Mouse (Mus musculus): ENCODE data around the gene Scarf1. TPM values are rescaled to one million over a fixed set of nuclear protein-coding genes. Genes with fewer than 3 reads are reported as not detected.

Gene Scarf1
- polyA plus RNA-seq (2015; fragmentation: Nextera tagmentation; extraction: Ambion mirVana) = 5.7 TPM in 2 replicates

DNA sequence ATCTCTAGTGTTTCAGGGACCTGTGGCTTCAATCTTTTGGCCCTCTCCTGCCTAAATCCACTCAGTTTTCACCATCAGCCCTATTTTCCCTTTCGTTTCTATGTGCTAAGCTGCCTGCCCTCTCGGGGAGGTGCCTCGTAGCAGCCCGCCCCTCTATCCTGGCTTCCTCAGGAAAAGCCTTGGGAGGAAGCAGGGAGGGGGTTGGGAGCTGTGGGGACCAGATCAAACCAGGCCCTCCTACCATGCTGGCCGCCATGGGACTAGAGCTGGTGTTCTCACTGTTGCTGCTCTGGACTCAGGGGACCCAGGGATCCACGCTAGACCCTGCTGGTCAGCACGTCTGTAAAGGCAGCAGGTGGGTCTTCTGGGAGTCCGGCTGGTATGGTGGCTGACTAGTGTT, at the start of gene Scarf1:
TSS of gene Scarf1 (plus strand) at position 205 of the 400 bp plus-strand sequence.
- H3K9ac ChIP-seq = no peak within 1 kb of the TSS
- peaks cover 8% of the 10 kb centered on the region; the same call in 1 of the 2 replicates for H3K36me3 ChIP-seq
- H3K27ac ChIP-seq = no peak within 1 kb of the TSS
- H3K4me2 ChIP-seq (replicated peaks) = peak within 1 kb of the TSS; percentile 11; the same call in 1 of the 2 replicates
- ATAC-seq = no peak
- H3K4me1 ChIP-seq (replicated peaks) = peaks cover 26% of the 10 kb centered on the region
- 55% methylated on average over 8 of the region's 8 CpGs for WGBS
- no peaks in the 10 kb centered on the region for H3K9me3 ChIP-seq
- H3K27me3 ChIP-seq (replicated peaks) = no peaks in the 10 kb centered on the region
- no peak within 1 kb of the TSS for H3K4me3 ChIP-seq (replicated peaks)

DNA sequence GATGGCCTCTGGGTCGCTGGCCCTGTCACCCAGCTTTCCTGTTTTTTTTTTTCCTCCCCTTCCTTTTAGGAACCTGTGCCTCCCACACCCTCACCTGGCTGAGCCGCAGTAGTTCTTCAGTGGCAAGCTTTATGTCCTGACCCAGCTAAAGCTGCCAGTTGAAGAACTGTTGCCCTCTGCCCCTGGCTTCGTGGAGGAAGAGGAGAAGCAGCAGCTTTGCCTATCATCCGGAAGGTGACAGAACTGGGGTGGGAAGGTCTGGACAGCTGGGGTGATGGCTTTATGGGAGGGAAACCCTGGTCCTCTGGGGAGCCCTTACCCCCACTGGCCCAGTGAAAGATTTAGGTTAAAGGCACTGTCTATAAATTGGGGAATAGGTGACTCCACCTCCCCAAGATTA, 49.7 kb upstream of the Scarf1 start:
- no peak overlapping the region for H3K9ac ChIP-seq
- no peak overlapping the region for H3K4me3 ChIP-seq (replicated peaks)

DNA sequence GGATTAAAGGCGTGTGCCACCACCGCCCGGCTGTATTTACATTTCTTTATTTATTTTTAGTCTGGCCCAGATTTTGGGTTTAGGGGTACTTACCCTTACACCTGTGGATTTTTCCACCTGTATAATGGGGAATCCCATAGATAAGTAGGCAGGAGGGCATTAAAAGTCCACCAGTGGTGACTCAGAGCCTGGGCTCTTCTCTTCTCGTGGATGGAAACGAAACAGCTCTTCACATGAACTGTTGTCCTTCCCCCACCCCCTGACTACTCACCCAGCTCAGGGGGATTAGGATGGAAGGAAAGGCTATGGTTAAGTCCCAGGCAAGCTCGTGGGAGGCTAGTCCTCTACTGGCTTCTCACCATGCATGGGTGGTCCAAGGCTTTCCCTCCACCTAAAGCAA, 48.9 kb upstream of the Scarf1 start:
- H3K9ac ChIP-seq = no peak overlapping the region
- no peak overlapping the region for H3K4me3 ChIP-seq (replicated peaks)
- H3K27ac ChIP-seq = no peak overlapping the region
- peaks cover 40% of the 10 kb centered on the region for H3K4me1 ChIP-seq (replicated peaks)
- H3K4me2 ChIP-seq (replicated peaks) = no peak overlapping the region
- H3K36me3 ChIP-seq = peaks cover 6% of the 10 kb centered on the region; the same call in 1 of the 2 replicates
- no peaks in the 10 kb centered on the region for H3K27me3 ChIP-seq (replicated peaks)
- no peaks in the 10 kb centered on the region for H3K9me3 ChIP-seq
- 83% methylated on average over 6 of the region's 6 CpGs for WGBS
- ATAC-seq = no peak

More for the DNA sequence above, 49.7 kb upstream of the Scarf1 start:
- Histone ChIP-seq H3K27me3 (replicated peaks) (no peaks in the 10 kb centered on the region), H3K9me3 (no peaks in the 10 kb centered on the region), H3K36me3 (peaks cover 6% of the 10 kb centered on the region; the same call in 1 of the 2 replicates), H3K4me2 (replicated peaks) (peak overlapping the region; percentile 91), H3K4me1 (replicated peaks) (peaks cover 41% of the 10 kb centered on the region), H3K27ac (peak overlapping the region; percentile 41; the same call in 1 of the 2 replicates)
- WGBS = 57% methylated on average over 4 of the region's 4 CpGs
- ATAC-seq = no peak

DNA sequence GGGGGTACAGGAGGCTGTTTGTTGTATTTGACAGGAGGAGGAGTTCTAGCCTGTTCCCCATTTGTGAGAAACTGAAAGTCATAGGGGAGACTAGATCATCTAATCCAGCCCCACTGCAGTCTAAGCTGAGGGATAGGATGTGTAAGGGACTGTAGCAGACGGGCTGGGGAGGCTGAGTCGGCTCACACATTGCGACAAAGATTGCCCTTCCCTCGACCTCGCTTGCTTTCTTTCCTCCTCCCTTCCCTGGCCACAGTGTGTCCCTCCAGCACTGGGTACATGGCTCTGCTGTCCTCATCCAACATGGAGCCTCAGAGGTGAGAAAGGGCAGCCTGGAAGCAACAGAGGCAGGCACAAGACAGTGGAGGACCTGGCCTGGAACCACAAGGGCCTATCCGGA, 48.3 kb upstream of the Scarf1 start:
- Histone ChIP-seq H3K36me3 (peaks cover 6% of the 10 kb centered on the region; the same call in 1 of the 2 replicates), H3K27me3 (replicated peaks) (no peaks in the 10 kb centered on the region), H3K27ac (no peak overlapping the region), H3K4me3 (replicated peaks) (no peak overlapping the region), H3K4me2 (replicated peaks) (no peak overlapping the region), H3K9me3 (no peaks in the 10 kb centered on the region), H3K9ac (no peak overlapping the region), H3K4me1 (replicated peaks) (peaks cover 34% of the 10 kb centered on the region)
- ATAC-seq = no peak
- 88% methylated on average over 6 of the region's 6 CpGs for WGBS

DNA sequence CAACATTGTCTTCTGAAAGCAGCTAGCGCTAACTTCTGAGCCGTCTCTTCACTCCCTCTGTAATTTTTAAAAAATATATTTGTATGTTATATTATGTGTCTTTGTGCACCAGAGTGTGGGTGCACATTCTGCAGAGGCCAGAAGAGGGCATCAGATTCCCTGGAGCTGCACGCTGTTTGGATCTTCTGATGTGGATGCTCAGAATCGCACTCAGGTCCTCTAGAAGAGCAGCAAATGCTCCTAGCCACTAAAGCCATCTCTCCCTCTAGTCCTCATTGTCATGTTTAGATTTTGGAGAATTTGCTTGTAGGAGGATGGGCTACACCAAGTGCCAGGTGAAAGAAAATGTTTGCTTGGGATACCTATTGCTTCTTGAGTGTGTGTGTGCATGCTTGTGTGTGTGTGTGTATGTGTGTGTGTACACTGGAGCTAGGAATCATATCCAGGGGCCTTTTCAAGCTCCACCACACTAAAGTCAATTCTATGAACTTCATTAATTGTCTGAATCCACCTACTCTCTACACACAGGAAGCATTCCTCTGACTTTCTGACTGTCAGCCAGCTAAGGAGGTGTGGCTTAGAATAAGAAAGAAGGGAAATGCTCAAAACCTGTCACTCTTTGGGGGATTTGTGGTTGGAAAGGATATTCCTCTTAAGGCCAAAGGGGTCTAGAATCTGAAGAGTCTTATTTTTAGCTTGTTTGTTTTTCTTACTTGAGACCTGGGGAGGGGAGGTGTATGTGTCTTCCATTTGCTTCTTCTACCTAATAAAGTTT, 46.4 kb upstream of the Scarf1 start:
- H3K27me3 ChIP-seq (replicated peaks) = no peaks in the 10 kb centered on the region
- no peaks in the 10 kb centered on the region for H3K9me3 ChIP-seq
- no peak for ATAC-seq
- no peak overlapping the region for H3K9ac ChIP-seq
- H3K4me3 ChIP-seq (replicated peaks) = no peak overlapping the region
- peaks cover 6% of the 10 kb centered on the region; the same call in 1 of the 2 replicates for H3K36me3 ChIP-seq
- peaks cover 31% of the 10 kb centered on the region for H3K4me1 ChIP-seq (replicated peaks)
- 97% methylated on average over 4 of the region's 4 CpGs for WGBS
- no peak overlapping the region for H3K4me2 ChIP-seq (replicated peaks)
- no peak overlapping the region for H3K27ac ChIP-seq

DNA sequence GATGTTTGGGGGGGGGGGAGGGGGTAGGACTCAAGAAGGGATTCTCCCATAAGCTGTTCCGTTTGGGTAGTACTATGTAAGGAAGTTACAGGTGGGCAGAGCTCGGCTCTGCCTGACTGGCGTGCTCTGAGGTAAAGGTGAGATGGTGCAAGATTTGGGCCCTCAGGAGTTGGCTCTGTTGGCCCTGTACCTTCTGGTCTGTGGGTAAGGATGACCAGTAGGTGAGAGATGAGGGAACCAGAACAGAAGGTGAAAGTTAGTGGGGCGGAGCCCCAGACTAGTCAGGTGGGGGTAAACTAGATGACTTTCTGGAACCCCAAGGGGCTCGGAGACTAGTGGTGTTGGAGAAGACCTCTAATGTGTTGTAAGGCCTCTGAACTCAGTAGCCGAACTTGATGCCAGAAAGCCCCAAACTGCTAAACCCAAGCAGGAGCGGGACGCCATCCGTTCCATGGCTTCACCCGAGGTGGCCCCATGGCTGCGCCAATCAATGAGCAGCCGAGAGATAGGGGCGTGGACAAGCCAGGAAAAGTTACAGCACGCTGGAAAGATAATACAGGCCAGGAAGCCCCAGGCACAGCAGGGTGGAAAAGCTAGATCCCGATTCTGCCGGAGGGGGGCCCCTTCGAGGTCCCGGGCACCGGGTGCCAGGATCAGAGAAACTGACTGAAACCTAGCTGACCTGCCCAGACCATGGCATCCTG, 45.7 kb upstream of the Scarf1 start:
- peak overlapping the region; percentile 91 for H3K4me2 ChIP-seq (replicated peaks)
- H3K9me3 ChIP-seq = no peaks in the 10 kb centered on the region
- peaks cover 6% of the 10 kb centered on the region; the same call in 1 of the 2 replicates for H3K36me3 ChIP-seq
- peaks cover 23% of the 10 kb centered on the region for H3K4me1 ChIP-seq (replicated peaks)
- peak overlapping the region; percentile 52 for H3K4me3 ChIP-seq (replicated peaks)
- peak; percentile 81 for ATAC-seq
- 0 out of 2 replicates have a peak overlapping the region, but pooled peaks have one; percentile 37 for H3K27ac ChIP-seq
- peak overlapping the region; percentile 73 for H3K9ac ChIP-seq
- 18% methylated on average over 19 of the region's 19 CpGs for WGBS
- H3K27me3 ChIP-seq (replicated peaks) = no peaks in the 10 kb centered on the region

DNA sequence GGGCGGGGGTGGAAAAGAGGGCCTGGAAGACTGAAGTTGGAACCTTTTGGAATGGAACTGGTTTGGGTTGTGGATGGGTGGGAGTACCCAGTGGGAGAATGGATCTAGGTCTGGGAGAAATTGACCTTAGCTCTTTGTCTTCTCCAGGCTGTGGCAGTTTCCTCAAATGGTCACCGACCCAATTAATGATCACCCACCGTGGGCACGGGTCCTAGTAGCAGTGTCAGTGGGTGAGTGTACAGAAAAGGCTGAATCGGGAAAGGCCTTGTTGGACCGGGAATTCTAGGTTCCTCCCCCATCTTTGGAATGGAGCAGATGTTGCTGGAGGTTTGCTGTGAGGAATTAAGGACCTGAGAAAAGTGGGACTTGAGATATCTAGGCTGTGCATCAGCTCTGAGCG, 44.9 kb upstream of the Scarf1 start:
- Histone ChIP-seq H3K4me1 (replicated peaks) (peaks cover 17% of the 10 kb centered on the region), H3K36me3 (peaks cover 6% of the 10 kb centered on the region; the same call in 1 of the 2 replicates), H3K27me3 (replicated peaks) (no peaks in the 10 kb centered on the region), H3K4me3 (replicated peaks) (peak overlapping the region; percentile 52), H3K9me3 (no peaks in the 10 kb centered on the region), H3K27ac (no peak overlapping the region), H3K4me2 (replicated peaks) (peak overlapping the region; percentile 91), H3K9ac (peak overlapping the region; percentile 73)
- ATAC-seq = no peak; the same call in 1 of the 2 replicates
- 58% methylated on average over 7 of the region's 7 CpGs for WGBS

DNA sequence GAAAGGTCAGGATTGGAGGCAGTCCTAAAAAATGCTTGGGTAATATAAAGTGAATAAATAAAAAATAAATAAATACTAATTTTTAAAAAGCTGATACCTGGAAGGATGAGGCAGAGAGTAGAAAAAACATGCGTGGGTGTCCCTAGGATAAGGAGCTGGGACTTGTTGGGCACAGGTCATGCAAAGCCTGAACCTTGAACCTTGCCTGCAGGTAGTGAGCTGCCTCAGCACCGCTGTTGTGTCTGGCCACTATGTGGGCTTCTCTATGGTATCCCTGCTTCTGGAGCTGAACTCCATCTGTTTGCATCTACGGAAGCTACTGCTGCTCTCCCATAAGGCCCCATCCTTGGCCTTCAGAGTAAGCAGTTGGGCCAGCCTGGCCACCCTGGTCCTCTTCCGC, 44.1 kb upstream of the Scarf1 start:
- Histone ChIP-seq H3K9ac (no peak overlapping the region), H3K27me3 (replicated peaks) (no peaks in the 10 kb centered on the region), H3K4me3 (replicated peaks) (no peak overlapping the region), H3K4me1 (replicated peaks) (peaks cover 13% of the 10 kb centered on the region; the same call in 1 of the 2 replicates), H3K27ac (no peak overlapping the region), H3K9me3 (no peaks in the 10 kb centered on the region), H3K36me3 (peaks cover 6% of the 10 kb centered on the region; the same call in 1 of the 2 replicates), H3K4me2 (replicated peaks) (no peak overlapping the region)
- WGBS = 83% methylated on average over 4 of the region's 4 CpGs
- no peak for ATAC-seq

DNA sequence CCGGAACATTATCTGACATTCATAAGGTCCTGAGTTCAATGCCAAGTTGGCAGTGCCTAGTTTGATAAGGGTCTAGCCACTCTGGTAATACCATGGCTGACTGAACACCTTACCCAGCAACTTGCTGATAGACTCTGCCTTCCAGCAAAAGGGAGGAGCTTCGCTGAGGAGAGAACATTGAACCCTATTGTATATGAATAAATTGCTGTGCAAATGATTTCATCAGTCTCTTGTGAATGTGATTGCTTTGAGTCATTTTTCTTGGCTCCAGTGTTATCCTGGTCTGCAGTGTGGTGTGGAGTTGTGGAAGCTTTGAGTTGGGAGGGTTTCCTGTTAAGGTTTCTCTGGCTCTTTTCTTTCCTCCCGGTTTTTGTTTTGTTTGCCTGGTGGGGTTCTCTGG, 42.7 kb upstream of the Scarf1 start:
- 73% methylated on average over 3 of the region's 3 CpGs for WGBS
- Histone ChIP-seq H3K9me3 (no peaks in the 10 kb centered on the region), H3K9ac (no peak overlapping the region), H3K4me1 (replicated peaks) (peaks cover 13% of the 10 kb centered on the region; the same call in 1 of the 2 replicates), H3K27me3 (replicated peaks) (no peaks in the 10 kb centered on the region), H3K27ac (no peak overlapping the region), H3K4me3 (replicated peaks) (no peak overlapping the region), H3K4me2 (replicated peaks) (no peak overlapping the region), H3K36me3 (no peaks in the 10 kb centered on the region)
- 0 out of 2 replicates have a peak, but pooled peaks have one; percentile 24 for ATAC-seq

DNA sequence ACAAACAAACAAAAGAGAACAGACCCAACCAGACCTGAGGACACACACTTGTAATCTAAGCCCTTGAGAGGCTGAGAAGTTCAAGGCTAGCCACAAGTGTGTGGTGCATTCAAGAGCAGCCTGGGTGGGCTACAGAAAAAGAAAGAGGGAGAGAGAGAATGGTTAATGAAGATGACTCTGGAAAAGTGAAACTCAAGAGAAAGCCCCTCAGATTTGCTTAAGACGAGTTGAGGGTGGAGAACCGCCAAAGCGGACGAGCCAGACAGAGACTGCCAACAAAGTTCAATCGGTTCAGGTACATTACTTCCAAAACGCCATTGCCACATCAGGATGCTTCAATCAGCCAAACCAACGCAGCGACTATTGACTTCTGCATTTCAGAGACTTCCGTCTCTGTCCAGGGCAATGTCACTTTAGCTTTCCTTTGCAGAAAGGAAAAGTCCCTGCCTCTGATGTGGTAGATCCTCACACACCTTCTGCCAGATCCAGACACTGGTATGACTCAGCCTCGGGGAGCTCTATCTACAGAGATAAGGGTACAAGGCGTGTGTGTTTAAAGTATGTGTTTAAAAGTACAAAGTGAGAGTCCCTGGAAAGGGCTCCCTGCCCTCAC, 40.8 kb upstream of the Scarf1 start:
- Histone ChIP-seq H3K27ac (no peak overlapping the region), H3K4me3 (replicated peaks) (no peak overlapping the region), H3K9me3 (no peaks in the 10 kb centered on the region), H3K9ac (no peak overlapping the region), H3K27me3 (replicated peaks) (no peaks in the 10 kb centered on the region), H3K36me3 (no peaks in the 10 kb centered on the region), H3K4me2 (replicated peaks) (no peak overlapping the region), H3K4me1 (replicated peaks) (peaks cover 11% of the 10 kb centered on the region; the same call in 1 of the 2 replicates)
- WGBS = 76% methylated on average over 11 of the region's 11 CpGs
- ATAC-seq = no peak

DNA sequence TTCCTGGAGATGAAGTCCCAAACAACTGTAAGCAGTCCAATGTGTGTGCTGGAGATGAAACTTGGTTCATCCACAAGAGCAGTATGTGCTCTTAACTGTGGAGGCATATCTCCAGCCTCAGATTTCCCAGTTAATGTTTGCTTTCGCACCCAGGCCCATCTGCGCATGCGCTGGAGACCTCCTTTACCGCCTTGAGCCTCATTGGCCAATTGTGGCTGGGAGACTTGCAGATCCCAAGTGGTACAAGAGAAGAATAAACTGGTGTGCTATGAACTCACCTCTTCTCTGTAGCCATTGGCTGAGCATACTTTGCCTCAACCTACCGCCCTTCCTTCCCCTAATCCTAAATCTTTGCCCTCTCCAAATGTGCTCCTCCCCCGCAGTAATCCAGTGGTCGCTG, 40.0 kb upstream of the Scarf1 start:
- Histone ChIP-seq H3K4me1 (replicated peaks) (peaks cover 4% of the 10 kb centered on the region; the same call in 1 of the 2 replicates), H3K9me3 (no peaks in the 10 kb centered on the region), H3K27me3 (replicated peaks) (no peaks in the 10 kb centered on the region), H3K9ac (no peak overlapping the region), H3K36me3 (no peaks in the 10 kb centered on the region), H3K4me3 (replicated peaks) (no peak overlapping the region), H3K27ac (no peak overlapping the region), H3K4me2 (replicated peaks) (no peak overlapping the region)
- no peak for ATAC-seq
- WGBS = 75% methylated on average over 7 of the region's 7 CpGs

DNA sequence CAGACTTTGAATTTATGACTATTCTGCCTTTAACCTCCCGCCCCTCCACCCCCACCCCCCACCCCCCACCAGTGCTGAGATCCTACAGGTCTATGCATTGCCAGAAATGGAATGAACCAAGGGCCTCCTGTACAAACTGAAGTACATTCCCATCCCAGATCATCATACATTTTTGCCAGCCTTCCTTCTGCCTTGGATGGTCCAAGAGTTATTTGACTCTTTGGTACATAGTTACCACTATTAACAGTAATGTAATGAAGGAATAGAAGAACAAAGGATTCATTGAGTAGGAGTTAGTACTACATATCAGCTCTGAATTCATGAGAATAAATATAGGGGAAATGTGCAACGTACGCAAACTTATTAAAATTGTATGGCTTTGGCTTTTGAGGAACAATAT, 27.1 kb upstream of the Scarf1 start:
- 19% methylated on average over 3 of the region's 3 CpGs for WGBS
- Histone ChIP-seq H3K4me2 (replicated peaks) (peak overlapping the region; percentile 37), H3K4me3 (replicated peaks) (peak overlapping the region; percentile 97; the same call in 1 of the 2 replicates), H3K27me3 (replicated peaks) (no peaks in the 10 kb centered on the region), H3K27ac (no peak overlapping the region), H3K36me3 (peaks cover 18% of the 10 kb centered on the region), H3K9ac (no peak overlapping the region), H3K4me1 (replicated peaks) (peaks cover 8% of the 10 kb centered on the region), H3K9me3 (no peaks in the 10 kb centered on the region)
- peak; percentile 59 for ATAC-seq
